Mouse (Mus musculus) T-helper 17 cell (primary cell): Measurements from ENCODE around the gene Itpkc.

Experiments used
- in situ Hi-C, 2 experiments: fragments of 300-600 bp; cut with MboI, MseI; formaldehyde crosslinking; loops; 1 replicate in 1 of 2; 2 replicates in 1 of 2; pipeline ENCODE4 v1.15.1; 2025; ENCODE audit warnings: high pct_unique_total_duplicates in 2 of 2

Itpkc gene

DNA sequence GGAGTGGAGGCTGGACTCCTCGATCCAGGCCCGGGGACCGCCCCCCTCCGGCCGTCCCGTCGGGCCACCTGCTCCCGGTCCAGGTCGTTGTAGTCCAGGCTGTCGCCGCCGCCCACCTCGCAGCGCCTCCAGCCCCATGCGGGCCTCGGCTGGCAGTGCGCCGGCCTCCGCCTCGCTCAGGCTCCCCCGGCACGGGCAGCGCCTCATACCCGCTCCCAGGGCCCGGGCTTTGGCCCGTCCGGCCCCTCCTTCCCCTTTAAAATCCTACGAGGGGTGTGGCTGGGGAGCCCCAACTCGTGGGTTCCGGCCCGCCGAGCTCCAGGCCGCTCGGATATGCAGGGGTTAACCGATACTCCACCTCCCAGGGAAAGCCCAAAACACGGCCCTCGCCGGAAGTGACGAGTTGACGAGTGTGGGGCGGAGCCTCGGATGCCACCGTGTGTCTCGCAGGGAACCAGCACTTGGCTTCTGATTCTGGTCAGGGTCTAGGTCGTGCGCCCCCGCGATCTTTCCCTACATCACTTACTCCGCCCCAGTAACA, at the start of gene Itpkc:
Itpkc (minus strand) TSS at position 381 of the 541 bp plus-strand sequence.
- in situ Hi-C loops: loop anchor here in 1 of 2 experiments (25.0 kb wide), 1 partner anchor 1966 kb away; the partner anchor contains the start of genes Cic and Erf

DNA sequence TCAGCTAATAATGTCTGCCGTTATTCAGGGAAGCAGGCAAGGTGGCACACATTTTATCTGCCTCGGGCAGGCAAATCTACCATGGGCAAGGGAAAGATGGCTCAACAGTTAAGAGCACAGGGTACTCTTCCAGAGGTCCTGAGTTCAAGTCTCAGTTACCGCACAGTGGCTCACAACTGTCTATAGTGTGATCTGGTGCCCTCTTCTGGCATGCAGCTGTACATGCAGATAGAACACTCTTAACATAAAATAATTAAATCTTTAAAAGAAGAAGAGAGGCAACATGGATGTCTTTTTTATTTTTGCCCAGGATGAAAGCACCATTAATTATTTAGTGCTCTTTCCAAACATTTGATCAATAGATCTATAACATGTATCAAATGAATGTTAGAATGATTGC, 48.7 kb upstream of the Itpkc start:
- in situ Hi-C loops: loop anchor here (25.0 kb wide), 2 partner anchors 315 to 490 kb away; no protein-coding TSS in a partner anchor

DNA sequence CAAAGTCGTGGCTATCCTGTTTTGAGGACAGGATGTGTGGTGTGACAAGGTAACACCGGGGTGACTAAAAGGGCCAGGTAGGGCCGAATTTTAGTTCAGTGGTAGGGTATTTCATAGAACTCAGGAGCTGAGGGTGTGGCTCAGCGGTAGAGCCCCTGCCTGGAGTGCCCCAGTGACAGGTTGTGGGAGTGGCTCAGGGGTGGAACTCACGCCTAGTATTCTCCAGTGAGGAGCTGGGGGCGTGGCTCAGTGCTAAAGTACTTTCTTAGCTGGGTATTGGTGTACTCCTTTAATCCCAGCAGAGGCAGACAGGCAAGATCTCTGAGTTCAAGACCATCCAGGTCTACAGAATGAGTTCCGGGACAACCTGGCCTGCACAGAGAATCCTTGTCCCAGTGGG, 47.6 kb upstream of the Itpkc start:
- in situ Hi-C loops: loop anchor here (25.0 kb wide), 2 partner anchors 314 to 489 kb away; no protein-coding TSS in a partner anchor

DNA sequence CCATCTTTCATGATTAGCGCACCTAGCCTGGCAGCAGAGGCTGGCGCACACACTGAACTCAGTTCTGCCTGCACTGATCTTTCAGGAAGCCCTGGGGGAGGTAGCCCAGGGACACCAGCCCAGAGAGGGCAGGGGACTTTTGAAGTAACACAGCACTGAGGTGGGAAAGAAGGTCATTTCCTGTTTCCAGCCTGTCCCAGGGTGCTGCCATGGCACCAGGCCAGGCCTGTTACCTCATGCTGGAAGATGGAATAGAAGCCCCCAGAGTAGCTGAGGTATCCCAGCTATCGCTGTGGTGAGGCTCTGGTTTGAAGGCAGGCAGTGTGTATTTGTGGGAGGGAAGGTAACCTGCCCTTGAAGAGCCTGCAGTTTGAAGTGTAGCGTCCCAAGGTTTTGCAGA, 46.5 kb upstream of the Itpkc start:
- in situ Hi-C loops: loop anchor here (25.0 kb wide), 2 partner anchors 313 to 488 kb away; no protein-coding TSS in a partner anchor

DNA sequence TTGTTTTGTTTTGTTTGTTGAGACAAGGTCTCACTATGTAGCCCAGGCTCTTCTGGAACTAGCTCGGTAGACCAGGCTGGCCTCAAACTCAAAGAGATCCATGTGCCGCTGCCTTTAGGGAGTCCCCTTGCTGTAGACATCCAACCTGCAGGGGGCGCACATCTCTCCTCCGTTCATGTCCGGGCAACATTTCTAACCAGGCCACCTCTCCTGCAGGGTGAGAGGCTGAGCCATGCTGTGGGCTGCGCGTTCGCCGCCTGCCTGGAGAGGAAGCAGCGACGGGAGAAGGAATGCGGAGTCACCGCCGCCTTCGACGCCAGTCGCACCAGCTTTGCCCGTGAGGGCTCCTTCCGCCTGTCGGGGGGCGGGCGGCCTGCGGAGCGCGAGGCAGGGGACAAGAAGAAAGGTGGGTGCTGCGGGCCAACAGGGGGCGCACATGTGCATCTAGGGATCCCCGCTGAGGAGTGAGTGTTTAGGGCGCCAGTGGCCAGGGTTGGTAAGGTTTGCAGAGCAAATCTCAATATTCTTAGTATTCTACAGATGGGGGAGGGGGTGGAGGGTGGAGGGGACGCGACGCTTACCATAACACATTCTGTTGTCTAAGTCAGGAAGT, 45.4 kb upstream of the Itpkc start:
- in situ Hi-C loops: no loop called here

DNA sequence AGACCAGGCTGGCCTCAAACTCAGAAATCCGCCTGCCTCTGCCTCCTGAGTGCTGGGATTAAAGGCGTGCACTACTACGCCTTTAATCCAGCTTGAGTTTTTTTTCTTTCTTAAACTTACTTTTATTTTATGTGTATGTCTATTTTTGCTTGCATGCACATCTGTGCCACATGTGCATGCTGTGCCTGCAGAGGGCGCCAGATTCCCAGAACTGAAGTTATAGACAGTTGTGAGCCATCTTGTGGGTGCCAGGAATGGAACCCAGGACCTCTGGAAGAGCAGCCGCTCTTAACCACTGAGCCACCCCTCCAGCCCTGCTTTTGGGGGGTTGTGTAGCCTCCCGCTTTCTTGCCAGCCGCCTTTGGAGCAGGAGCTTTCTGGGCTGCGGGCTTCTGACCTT, 43.0 kb upstream of the Itpkc start:
- in situ Hi-C loops: no loop called here

DNA sequence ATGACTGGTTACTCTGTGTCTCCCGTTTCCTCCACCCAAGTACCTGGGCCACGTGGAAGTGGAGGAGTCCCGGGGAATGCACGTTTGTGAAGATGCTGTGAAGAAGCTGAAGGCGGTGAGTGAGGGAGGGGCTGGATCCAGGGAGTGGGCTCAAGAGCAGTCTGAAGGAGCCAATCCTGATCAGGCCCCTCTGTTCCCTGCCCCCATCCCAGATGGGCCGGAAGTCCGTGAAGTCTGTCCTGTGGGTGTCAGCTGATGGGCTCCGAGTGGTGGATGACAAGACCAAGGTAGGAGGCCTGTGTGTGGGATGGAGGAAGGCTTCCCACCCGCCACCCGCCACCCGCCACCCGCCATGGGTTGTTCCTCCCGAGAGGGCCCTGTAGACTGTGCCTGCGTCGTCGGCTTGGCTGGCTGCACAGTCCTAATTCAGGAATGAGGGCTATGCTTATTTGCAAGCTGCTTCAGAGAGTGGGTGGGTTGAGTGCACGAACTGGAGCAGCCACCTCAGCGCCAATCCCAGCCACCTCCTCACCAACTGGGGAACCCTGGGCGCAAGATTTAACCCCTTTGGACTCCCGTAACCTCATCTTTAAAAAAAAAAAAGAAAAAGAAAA, 38.2 kb upstream of the Itpkc start:
- in situ Hi-C loops: no loop called here

DNA sequence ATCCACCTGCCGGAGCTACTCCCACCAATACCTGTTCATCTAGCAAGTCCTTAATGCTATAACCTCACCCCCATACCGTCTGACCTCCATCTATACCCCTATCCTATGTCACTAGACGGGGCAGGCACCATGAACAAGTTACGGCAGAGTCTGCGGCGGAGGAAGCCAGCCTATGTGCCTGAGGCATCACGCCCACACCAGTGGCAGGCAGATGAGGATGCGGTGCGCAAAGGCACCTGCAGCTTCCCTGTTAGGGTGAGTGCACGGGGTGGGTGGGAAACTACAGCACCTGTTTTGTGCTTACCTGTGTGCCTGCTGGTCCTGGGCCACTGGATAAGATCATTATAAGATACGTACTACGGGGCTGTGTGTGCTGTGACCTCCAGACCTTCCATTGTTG, 36.3 kb upstream of the Itpkc start:
- in situ Hi-C loops: no loop called here

DNA sequence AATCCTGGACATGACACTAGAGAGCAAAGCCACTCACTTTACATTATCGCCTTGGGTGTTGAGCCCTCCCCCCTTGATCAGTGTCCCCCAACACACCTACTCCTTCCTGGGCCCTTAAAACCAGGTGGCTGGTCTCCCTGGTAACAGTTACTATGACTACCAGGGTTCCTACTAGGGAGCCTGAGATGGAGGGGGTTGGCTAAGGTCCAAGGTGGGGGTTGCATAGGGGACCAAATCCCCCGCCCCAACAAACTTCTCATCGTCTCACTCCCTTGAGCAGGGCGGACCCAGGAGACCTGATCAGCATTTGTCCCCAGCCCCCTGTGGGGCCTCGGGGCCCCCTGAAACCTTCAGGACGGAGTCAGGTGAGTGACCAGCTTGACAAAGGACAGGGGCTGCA, 33.4 kb upstream of the Itpkc start:
- in situ Hi-C loops: no loop called here

DNA sequence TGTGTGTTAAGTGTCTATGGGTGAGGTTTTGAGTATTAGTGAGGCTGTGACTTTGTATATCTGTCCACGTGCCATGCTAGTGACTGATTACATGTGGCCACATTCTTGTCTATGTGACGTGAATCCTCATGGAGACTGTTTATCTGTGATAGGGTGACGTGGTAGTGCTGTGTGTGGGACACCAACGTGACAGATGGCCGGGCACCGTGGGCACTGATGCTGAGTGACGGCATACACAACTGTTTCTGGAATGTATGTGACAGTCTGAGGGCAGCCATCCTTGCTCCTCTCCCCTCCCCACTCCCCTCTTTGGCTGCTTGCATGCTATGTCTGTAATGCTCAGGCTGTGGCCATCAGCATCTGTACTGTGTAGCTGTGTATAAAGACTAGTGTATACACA, 32.4 kb upstream of the Itpkc start:
- in situ Hi-C loops: no loop called here

DNA sequence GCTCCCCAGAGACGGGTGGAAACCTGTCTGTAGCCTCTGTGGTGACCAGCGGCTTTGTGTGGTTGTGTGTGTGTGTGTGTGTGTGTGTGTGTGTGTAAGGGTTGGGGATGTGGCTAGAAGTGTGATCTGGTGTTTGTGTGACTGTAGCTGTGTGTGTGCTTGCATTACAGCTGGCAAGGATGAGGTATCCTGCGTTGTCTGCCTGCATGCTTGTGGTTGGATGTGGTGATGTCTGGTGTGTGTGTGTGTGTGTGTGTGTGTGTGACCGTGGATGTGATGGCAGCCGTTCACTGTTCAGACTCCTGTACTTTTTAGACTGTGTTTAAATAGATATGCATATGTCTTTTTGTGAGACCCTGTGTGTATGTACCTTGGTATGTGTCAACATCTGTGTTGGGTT, 31.3 kb upstream of the Itpkc start:
- in situ Hi-C loops: no loop called here

DNA sequence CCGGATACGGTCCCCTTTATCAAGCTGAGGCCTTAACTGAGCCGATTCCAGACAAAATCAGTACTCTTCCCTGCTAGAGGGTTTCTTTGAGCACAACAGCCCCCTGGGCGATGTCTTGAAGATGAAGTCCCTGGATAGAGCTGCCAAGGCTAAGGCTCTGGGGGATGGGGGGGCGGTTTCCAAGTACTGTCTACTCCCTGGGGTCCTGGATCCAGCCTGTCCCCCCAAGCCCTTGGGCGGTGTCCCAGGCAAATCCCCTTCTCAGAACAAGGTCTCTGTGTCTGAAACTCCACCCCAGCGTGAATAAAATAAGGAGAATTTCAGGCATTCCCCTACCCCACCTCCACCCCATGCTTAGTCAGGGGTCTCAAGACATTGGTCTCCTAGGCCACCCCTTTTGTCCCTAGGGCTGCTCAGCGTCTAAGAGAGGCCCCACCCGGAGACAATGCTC, 30.8 kb upstream of the Itpkc start:
- in situ Hi-C loops: no loop called here

DNA sequence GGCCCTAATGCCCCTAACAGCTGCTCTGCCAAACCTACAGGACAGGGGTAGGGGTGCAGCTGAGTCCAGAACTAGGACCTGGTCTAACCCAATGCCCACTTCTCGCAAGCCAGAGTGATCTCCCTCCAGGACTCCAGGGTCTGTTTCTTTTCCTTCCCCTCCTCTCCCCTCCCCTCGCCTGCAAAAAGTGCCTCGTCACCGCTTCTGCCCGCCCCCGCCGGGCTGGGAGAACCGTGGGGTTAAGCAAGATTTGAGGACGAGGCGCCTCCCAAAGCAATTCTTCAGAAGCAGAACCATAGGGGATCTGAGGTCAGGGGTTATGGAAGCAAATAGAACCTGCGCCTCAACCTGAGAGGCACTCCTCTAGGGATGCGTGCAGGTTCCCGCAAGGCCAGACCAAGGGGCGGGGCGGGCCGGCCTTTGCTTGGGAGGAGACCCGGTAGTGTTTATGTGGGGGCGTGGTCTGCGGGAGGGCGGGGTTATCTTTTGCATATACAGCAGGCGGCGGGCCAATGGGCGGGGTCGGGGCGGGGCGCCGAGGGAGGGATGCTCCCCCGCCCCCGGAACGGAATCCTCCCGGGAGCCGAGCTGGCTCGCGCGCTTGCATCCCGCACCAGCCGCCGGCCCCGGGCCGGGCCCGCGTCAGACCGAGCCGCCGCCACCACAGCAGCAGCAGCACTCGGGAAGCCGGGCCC, 29.9 kb upstream of the Itpkc start, which contains the start of gene Numbl:
Numbl (plus strand) TSS at position 229 of the 695 bp plus-strand sequence.
- in situ Hi-C loops: no loop called here

DNA sequence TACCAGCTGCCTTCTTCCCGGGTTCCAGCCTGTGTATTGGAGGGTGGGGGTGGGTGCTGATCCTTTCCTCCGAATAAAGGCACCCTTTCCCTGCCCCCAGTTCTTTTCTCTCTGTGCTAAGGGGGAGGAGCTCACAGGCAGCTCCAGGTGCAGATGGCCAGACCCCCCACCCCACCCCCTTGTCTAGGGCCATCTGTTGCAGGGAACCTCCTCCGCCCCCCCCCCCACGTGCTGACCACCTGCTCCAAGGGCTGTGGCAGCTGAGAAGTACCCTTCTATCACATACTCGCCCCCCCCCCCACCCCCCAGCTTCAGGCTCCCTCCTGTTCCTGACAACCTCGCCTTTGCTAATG, 29.4 kb upstream of the Itpkc start:
- in situ Hi-C loops: no loop called here

DNA sequence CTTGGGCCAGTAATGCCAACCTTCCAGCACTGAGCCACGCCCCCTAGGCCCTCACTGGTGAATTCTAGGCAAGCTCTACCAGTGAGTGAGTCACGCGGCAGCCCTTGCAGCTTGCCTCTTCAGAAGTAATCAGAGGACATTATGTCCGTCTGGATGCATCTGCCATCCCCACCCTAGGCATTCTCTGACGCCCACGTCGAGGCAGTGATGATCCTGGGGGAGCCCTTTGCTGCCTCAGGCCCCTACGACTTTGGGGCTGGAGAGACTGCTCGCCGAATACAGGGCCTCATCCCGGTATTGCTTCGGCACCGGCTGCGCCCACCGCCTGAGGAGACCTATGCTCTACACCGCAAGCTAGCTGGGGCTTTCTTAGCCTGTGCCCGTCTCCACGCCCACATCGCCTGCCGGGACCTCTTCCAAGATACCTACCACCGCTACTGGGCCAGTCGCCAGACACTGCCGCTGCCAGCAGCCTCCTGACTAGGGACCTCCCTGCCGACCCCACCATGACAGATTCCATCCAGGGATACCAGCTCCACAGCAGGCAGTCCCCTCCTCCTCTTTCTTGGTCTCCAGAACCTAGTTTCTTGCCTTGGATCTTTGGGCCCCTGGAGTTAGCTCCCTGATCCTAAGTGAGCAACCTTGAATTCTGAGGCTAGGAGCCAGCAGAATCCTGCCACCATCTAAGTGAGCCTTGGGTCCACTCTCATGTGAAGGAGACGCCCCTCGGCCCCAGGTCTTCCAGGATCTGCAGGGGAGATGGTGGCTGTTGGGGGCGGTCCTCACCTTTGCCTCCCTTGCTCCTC, 28.8 kb upstream of the Itpkc start:
- in situ Hi-C loops: no loop called here

DNA sequence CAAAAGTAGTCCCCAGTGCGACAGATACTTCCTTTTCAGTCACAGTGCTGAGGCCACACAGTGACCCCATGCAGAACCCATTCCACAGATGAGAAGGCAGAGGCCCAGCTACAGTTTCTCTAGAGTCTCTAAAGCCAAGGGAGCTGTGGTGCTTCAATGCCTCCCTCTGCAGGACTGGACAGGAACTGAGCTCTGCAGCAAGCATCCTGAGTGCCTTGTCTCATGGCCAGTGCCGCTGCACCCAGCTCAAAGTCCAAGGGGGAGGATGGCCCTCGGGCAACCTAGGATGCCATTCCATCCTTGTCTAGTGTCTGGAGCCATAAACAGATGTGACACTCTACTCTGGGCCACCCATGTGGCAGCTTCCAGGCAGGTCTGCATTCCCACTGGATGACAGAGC, 27.3 kb upstream of the Itpkc start:
- in situ Hi-C loops: no loop called here

DNA sequence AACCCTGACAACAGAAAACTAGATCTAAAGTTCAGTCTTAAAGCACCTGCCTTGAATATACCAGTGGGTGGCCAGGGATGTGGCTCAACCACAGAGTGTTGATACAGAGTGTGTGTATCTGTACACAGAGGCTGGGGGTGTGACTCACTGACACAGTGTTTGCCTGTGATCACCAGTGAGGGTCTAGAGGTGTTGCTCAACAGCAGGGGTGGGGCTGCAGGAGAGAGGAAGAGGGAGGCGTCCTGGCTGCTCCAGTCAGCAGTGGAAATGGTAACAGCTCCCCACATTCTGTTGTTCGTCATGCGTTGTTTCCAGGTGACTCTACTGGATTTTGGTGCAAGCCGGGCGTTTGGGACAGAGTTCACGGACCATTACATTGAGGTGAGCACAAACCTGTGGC, 23.5 kb upstream of the Itpkc start:
- in situ Hi-C loops: no loop called here

DNA sequence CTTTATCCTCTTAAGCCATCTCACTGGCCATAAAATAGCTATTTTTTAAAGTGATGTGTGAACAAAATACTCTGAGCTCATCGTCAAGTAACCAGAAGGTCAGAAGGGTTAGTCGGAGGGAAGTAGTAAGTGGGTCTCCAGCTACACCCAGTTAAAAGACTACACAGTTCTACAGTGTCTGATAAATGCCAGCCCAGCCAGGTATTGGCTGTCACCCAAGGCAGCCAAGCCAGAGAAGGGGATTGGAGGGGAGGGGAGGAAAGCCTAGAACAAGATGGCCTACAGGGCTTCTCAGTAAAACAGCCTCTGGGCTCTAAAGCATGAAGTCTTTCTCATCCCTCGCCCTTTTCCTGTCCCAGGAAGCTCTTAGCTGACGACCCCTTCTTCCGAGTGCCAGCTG, 21.5 kb upstream of the Itpkc start:
- in situ Hi-C loops: loop anchor here in 1 of 2 experiments (25.0 kb wide), 1 partner anchor 1988 kb away; the partner anchor contains the start of genes Cic and Erf

DNA sequence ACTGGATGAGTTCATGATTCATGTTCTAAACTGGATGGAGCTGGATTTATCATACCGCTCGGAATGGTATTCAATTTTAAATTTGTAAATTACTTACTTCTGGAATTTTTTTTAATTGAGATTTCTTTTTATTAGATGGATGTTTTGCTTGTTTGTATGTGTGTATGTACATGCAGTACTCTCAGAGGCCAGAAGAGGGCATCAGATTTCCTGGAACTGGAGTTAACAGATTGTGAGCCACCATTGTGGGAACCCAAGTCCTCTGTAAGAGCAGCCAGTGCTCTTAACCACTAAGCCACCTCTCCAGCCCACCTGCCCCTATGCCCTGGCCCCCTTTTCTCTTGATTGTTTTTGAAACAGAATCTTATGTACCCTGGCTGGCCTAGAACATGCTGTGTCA, 20.7 kb upstream of the Itpkc start:
- in situ Hi-C loops: loop anchor here in 1 of 2 experiments (25.0 kb wide), 1 partner anchor 1987 kb away; the partner anchor contains the start of genes Cic and Erf

DNA sequence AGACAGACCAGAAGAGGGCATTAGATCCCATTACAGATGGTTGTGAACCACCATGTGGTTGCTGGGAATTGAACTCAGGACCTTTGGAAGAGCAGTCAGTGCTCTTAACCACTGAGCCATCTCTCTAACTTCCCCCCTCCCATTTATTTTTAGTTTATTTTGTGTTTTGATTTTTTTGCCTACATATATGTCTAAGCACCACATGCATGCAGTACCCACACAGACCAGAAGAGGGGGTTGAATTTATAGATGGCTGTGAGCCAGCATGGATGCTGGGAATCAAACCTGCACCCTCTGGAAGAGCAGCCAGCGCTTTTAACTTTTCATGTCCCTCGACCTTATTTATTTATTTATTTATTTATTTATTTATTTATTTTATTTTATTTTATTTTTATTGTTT, 15.6 kb upstream of the Itpkc start:
- in situ Hi-C loops: loop anchor here in 1 of 2 experiments (5.0 to 25.0 kb wide), 2 partner anchors 78 to 1982 kb away; partner anchors contain the start of genes Cic and Erf

DNA sequence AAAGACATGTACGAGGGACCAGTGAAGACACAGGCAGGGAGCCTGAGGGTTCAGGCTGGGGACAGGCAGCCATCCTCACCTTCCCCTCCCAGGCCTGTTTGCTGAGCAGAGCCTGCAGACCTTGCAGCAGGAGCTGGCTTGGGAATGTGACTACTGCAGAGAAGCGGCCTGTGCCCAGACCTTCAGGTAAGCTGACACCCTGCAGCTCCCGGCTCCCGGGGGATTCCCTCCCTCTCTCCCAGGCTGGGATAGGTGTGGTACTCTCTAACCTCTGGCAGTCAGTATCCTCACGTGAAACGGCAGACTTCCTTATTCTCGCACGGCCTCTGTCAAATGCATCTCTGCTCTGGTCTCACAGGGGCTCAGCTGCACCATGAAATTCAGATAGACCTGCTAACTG, 14.8 kb upstream of the Itpkc start:
- in situ Hi-C loops: loop anchor here in 1 of 2 experiments (5.0 to 25.0 kb wide), 2 partner anchors 79 to 1981 kb away; partner anchors contain the start of genes Cic and Erf
